Mouse (Mus musculus) layer of hippocampus, adult 8-10 months (tissue): Measurements from ENCODE around the gene 4933415A04Rik. TPM values are rescaled to one million over a fixed set of nuclear protein-coding genes. Genes with fewer than 3 reads are reported as not detected.

ENCODE experiments used
- DNase-seq, 2 experiments: peaks; one replicate each; pipeline ENCODE4 v3.0.0; 2022; ENCODE audit warnings: low spot score in 2 of 2
- total RNA-seq, 4 experiments: library from RNA; stranded (reverse); gene quantifications; 2 replicates each; pipeline ENCODE4 v1.2.4; 2022

4933415A04Rik gene
- total RNA-seq: 1 to 10 TPM; 1.3 to 3.0 (median 2.4) TPM

- DNase-seq: peak; percentile 22 to 58
Observed at GRCm38 (mm10) chr11:43586324-43587090, at the start of gene 4933415A04Rik. 4933415A04Rik (plus strand) TSS chr11:43587040.

- DNase-seq: no peak
Observed at GRCm38 (mm10) chr11:43537074-43537473, 49.8 kb upstream of the 4933415A04Rik start.

- no peak for DNase-seq
Observed at GRCm38 (mm10) chr11:43539863-43540262, 47.0 kb upstream of the 4933415A04Rik start.

GRCm38 (mm10) chr11:43543711-43544466 is 43.0 kb upstream of the 4933415A04Rik start:
- DNase-seq: no peak

GRCm38 (mm10) chr11:43544819-43545218 is 42.0 kb upstream of the 4933415A04Rik start:
- DNase-seq: no peak

GRCm38 (mm10) chr11:43545873-43546475 is 40.9 kb upstream of the 4933415A04Rik start:
- no peak for DNase-seq

- DNase-seq: no peak
Observed at GRCm38 (mm10) chr11:43546678-43547077, 40.2 kb upstream of the 4933415A04Rik start.

GRCm38 (mm10) chr11:43548148-43548547 is 38.7 kb upstream of the 4933415A04Rik start:
- peak; percentile 73 to 77 for DNase-seq

GRCm38 (mm10) chr11:43548657-43549435 is 38.0 kb upstream of the 4933415A04Rik start:
- DNase-seq: no peak

- DNase-seq: no peak
Observed at GRCm38 (mm10) chr11:43549701-43550100, 37.1 kb upstream of the 4933415A04Rik start.

GRCm38 (mm10) chr11:43551756-43552155 is 35.1 kb upstream of the 4933415A04Rik start:
- no peak for DNase-seq

GRCm38 (mm10) chr11:43552675-43553074 is 34.2 kb upstream of the 4933415A04Rik start:
- no peak for DNase-seq

- DNase-seq: no peak
Observed at GRCm38 (mm10) chr11:43556538-43556937, 30.3 kb upstream of the 4933415A04Rik start.

GRCm38 (mm10) chr11:43559515-43560292 is 27.1 kb upstream of the 4933415A04Rik start:
- peak; percentile 81 to 82 for DNase-seq

GRCm38 (mm10) chr11:43563654-43564244 is 23.1 kb upstream of the 4933415A04Rik start:
- no peak for DNase-seq

- DNase-seq: no peak
Observed at GRCm38 (mm10) chr11:43565414-43565813, 21.4 kb upstream of the 4933415A04Rik start.

- DNase-seq: no peak
Observed at GRCm38 (mm10) chr11:43565852-43566251, 21.0 kb upstream of the 4933415A04Rik start.

GRCm38 (mm10) chr11:43566696-43567095 is 20.1 kb upstream of the 4933415A04Rik start:
- no peak for DNase-seq

- peak in 1 of 2 experiments; percentile 50 for DNase-seq
Observed at GRCm38 (mm10) chr11:43568263-43568662, 18.6 kb upstream of the 4933415A04Rik start.

- no peak for DNase-seq
Observed at GRCm38 (mm10) chr11:43569188-43569587, 17.7 kb upstream of the 4933415A04Rik start.
